Mouse (Mus musculus) midbrain, embryonic 12.5 days (tissue): ENCODE data around the gene Bst1. TPM values are rescaled to one million over a fixed set of nuclear protein-coding genes. Genes with fewer than 3 reads are reported as not detected.
A peak's percentile ranks its signal among the peaks of the same experiment; 100 is the strongest.

Experiments
- ATAC-seq: fragments of 200-750 bp; cut with Nextera tagmentation; 2 replicates; pipeline ENCODE4 v1.8.0; 2017; ENCODE audit warnings: low read depth, moderate TSS enrichment, moderate library complexity; ENCODE audit not compliant: low FRiP score
- H3K27ac ChIP-seq: fragments of 300-500 bp; sonication (generic); replicated peaks from 2 replicates; pipeline ENCODE4 v1.5.1; 2016; ENCODE audit warnings: mild to moderate bottlenecking
- H3K27me3 ChIP-seq: fragments of 300-500 bp; sonication (generic); 2 replicates; pipeline ENCODE4 v1.6.1; 2016; ENCODE audit warnings: mild to moderate bottlenecking
- H3K36me3 ChIP-seq: fragments of 300-500 bp; sonication (generic); 2 replicates; pipeline ENCODE4 v1.6.1; 2016
- H3K4me1 ChIP-seq: fragments of 300-500 bp; sonication (generic); 2 replicates; pipeline ENCODE4 v1.6.1; 2016
- H3K4me2 ChIP-seq: fragments of 300-500 bp; sonication (generic); replicated peaks from 2 replicates; pipeline ENCODE4 v1.6.1; 2016; ENCODE audit warnings: mild to moderate bottlenecking, moderate library complexity
- H3K4me3 ChIP-seq: fragments of 300-500 bp; sonication (generic); 2 replicates; pipeline ENCODE4 v1.5.1; 2016; ENCODE audit warnings: mild to moderate bottlenecking
- H3K9ac ChIP-seq: fragments of 300-500 bp; sonication (generic); replicated peaks from 2 replicates; pipeline ENCODE4 v1.6.1; 2016; ENCODE audit warnings: mild to moderate bottlenecking, moderate library complexity
- H3K9me3 ChIP-seq: fragments of 300-500 bp; sonication (generic); 2 replicates; pipeline ENCODE4 v1.6.1; 2016; ENCODE audit warnings: mild to moderate bottlenecking
- WGBS: fragments of 180-500 bp; shearing (Covaris S2); methylation state at CpG from one replicate; pipeline ENCODE4 v1.1.7; 2016; 5-methylcytosine and 5-hydroxymethylcytosine counted together
- polyA plus RNA-seq: library from polyadenylated mRNA; unstranded; fragments of >200 nt; fragmentation: Nextera tagmentation; extraction: Ambion mirVana; gene quantifications from 2 replicates; pipeline ENCODE4 v1.2.1, GENCODE M21; 2016

Gene Bst1
- polyA plus RNA-seq, 1 experiment from 2014 or later: 0.17 TPM

GRCm38 (mm10) chr5:43792354-43792753 lies 26.3 kb upstream of the Bst1 start:
- Histone ChIP-seq H3K27me3 (no peaks in the 10 kb centered on the region), H3K4me2 (no peak overlapping the region), H3K27ac (no peak overlapping the region), H3K4me3 (no peak overlapping the region), H3K36me3 (no peaks in the 10 kb centered on the region), H3K9ac (no peak overlapping the region), H3K4me1 (no peaks in the 10 kb centered on the region), H3K9me3 (no peaks in the 10 kb centered on the region)
- 89% methylated on average over 4 of the region's 5 CpGs for WGBS
- ATAC-seq: no peak

DNA sequence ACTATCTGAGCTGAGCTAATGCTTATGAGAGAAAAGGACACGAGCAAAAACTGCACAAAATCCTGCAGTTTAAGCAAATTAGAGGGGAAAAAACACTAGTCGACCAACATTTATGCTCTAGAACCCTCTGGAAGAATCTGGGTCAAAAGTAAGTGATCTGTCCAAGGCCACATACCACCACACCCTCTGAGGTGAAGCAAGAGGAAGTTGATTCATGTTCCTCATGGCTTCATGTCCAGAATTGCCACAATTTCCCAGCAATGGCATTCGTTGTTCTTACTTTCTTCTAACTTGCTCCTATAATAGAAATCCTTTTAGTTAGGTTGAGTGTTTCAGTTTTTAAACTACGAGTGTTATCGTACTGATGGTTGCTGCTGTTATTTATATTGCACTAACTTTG lies 19.2 kb upstream of the Bst1 start:
- 84% methylated on average over 5 of the region's 5 CpGs for WGBS
- ATAC-seq: no peak

DNA sequence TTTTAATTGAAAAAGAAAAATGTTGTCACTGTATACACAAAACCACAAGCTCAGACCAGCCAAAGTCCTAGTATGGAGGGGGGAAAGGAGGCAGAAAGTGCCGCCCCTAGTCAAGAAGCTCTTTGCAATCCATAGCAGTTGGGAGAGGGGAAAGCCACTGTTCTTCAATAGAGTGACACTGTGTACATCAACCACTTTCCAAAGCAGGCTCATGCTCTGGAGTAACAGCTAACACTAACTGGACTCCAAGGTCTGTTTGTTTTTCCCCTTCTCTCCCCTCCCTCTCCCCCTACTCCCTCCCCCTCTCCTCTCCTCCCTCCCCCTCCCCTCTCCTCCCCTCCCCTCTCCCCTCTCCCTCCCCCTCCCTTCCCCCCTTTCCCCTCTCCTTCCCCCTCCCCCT lies 18.0 kb upstream of the Bst1 start:
- ATAC-seq: no peak
- no peak overlapping the region for H3K4me2 ChIP-seq
- no peaks in the 10 kb centered on the region for H3K9me3 ChIP-seq
- no peaks in the 10 kb centered on the region for H3K36me3 ChIP-seq
- H3K27ac ChIP-seq: no peak overlapping the region
- H3K4me3 ChIP-seq: no peak overlapping the region
- no peaks in the 10 kb centered on the region for H3K27me3 ChIP-seq
- no peak overlapping the region for H3K9ac ChIP-seq
- H3K4me1 ChIP-seq: no peaks in the 10 kb centered on the region
- 50% methylated on average over 1 of the region's 1 CpGs for WGBS

More for the DNA sequence above, 19.2 kb upstream of the Bst1 start:
- Histone ChIP-seq H3K9me3 (no peaks in the 10 kb centered on the region), H3K9ac (no peak overlapping the region), H3K36me3 (no peaks in the 10 kb centered on the region), H3K4me3 (no peak overlapping the region), H3K4me1 (no peaks in the 10 kb centered on the region), H3K4me2 (no peak overlapping the region), H3K27me3 (no peaks in the 10 kb centered on the region), H3K27ac (no peak overlapping the region)

GRCm38 (mm10) chr5:43801253-43801652 lies 17.4 kb upstream of the Bst1 start:
- Histone ChIP-seq H3K9me3 (no peaks in the 10 kb centered on the region), H3K4me3 (no peak overlapping the region), H3K27me3 (no peaks in the 10 kb centered on the region), H3K9ac (no peak overlapping the region), H3K36me3 (no peaks in the 10 kb centered on the region), H3K27ac (no peak overlapping the region), H3K4me2 (no peak overlapping the region), H3K4me1 (no peaks in the 10 kb centered on the region)
- no peak for ATAC-seq

DNA sequence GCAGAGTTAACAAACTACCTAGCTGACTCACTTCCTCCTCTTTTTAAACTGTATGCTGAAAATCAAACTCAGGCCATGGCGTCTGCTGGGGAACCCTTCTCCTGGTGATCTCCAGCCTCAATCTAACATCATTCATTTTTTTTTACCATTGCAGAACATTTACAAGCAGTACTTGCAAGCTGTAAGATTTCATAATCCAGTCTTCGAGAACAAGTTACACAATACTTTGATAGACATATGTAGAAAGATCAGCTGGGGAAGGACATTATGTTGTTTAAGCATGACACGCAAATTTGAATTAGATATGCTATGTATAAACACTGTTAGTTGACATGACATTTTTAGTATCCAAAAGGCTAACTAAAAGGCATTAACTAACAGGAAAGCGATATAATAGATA lies 16.9 kb upstream of the Bst1 start:
- H3K27ac ChIP-seq: no peak overlapping the region
- 93% methylated on average over 4 of the region's 4 CpGs for WGBS
- no peaks in the 10 kb centered on the region for H3K4me1 ChIP-seq
- H3K36me3 ChIP-seq: no peaks in the 10 kb centered on the region
- H3K4me3 ChIP-seq: no peak overlapping the region
- H3K27me3 ChIP-seq: no peaks in the 10 kb centered on the region; the same call in 1 of the 2 replicates
- H3K4me2 ChIP-seq: no peak overlapping the region
- H3K9ac ChIP-seq: no peak overlapping the region
- H3K9me3 ChIP-seq: no peaks in the 10 kb centered on the region
- ATAC-seq: no peak

GRCm38 (mm10) chr5:43805401-43805800 lies 13.3 kb upstream of the Bst1 start:
- Histone ChIP-seq H3K27ac (no peak overlapping the region), H3K36me3 (no peaks in the 10 kb centered on the region), H3K4me2 (no peak overlapping the region), H3K4me3 (no peak overlapping the region), H3K4me1 (no peaks in the 10 kb centered on the region; the same call in 1 of the 2 replicates), H3K9me3 (no peaks in the 10 kb centered on the region), H3K27me3 (no peaks in the 10 kb centered on the region; the same call in 1 of the 2 replicates), H3K9ac (no peak overlapping the region)
- WGBS: 86% methylated on average over 2 of the region's 2 CpGs
- no peak for ATAC-seq

- Histone ChIP-seq H3K36me3 (no peaks in the 10 kb centered on the region), H3K4me1 (no peaks in the 10 kb centered on the region; the same call in 1 of the 2 replicates), H3K4me2 (no peak overlapping the region), H3K9me3 (no peaks in the 10 kb centered on the region), H3K27ac (no peak overlapping the region), H3K4me3 (no peak overlapping the region), H3K9ac (no peak overlapping the region), H3K27me3 (no peaks in the 10 kb centered on the region; the same call in 1 of the 2 replicates)
- ATAC-seq: no peak
- WGBS: 95% methylated on average over 7 of the region's 7 CpGs
Measured at GRCm38 (mm10) chr5:43806340-43806739, 12.3 kb upstream of the Bst1 start.

DNA sequence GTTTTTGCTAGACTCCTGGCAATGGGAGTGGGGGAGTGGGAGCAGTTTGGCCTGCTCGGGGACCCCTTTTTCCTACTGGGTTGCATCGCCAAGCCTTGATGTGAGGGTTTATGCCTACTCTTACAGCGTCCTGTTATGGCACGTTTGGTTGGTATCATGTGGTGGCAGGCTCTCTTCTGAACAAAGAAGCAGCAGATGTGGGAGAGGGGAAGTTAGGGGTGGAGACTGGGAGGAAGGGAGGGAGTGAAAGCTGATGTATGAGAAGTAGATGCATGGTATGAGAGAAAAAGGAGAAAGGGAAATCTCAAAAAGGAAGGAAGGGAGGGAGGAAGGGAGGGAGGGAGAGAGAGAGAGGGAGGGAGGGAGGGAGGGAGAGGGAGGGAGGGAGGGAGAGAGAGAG lies 11.8 kb upstream of the Bst1 start:
- no peaks in the 10 kb centered on the region for H3K36me3 ChIP-seq
- WGBS: 70% methylated on average over 4 of the region's 4 CpGs
- no peaks in the 10 kb centered on the region; the same call in 1 of the 2 replicates for H3K27me3 ChIP-seq
- ATAC-seq: no peak
- H3K4me1 ChIP-seq: no peaks in the 10 kb centered on the region; the same call in 1 of the 2 replicates
- H3K27ac ChIP-seq: no peak overlapping the region
- H3K9me3 ChIP-seq: no peaks in the 10 kb centered on the region
- no peak overlapping the region for H3K4me3 ChIP-seq
- H3K9ac ChIP-seq: no peak overlapping the region
- H3K4me2 ChIP-seq: no peak overlapping the region

DNA sequence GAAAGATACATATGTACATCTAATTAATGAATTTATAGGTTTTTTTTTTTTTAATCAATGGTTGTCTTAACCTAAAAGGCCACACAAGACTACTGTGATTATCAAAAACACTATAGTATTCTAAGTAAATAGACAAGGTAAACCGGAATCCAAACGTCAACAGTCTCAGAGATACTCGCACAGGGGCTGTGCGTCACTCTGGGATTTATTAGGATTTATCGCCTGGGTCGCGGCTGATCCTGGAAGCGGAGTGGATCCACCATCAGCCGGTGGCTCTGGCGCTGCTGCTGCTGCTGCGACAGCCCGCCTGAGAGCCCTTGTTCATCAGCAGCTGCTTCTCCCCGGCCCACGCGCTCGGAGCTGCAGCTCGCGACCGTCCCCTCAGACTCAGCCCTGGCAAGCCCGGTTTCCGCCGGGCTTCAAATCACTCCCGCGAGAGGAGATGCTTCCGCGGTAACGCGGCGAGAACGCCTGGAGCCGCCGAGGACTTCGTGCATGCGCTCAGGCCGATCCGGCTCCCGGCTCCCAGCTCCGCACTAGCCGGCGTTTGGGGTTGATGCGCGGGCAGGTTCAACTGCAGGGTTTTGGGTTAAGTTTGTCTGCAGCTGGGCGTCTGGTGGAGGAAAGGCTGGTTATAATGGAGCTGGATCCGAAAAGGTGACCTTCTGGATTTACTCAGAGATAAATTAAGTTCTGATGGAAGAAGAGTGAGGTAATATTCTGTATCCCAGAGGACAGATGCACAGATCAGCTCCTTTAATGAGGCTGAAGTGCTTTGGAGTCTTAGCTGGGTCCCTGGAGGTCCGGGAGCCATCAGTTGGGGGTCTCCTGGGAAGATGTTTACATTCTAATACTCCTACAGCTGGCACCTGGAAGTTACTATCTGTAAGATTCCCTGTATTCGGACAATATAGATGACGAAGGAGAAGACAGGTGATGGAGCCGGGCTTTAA lies 10.7 kb upstream of the Bst1 start:
- Histone ChIP-seq H3K27ac (peak overlapping the region; percentile 83), H3K36me3 (no peaks in the 10 kb centered on the region), H3K27me3 (no peaks in the 10 kb centered on the region; the same call in 1 of the 2 replicates), H3K9ac (peak overlapping the region; percentile 75), H3K4me3 (peak overlapping the region; percentile 48), H3K4me2 (peak overlapping the region; percentile 62), H3K4me1 (no peaks in the 10 kb centered on the region; the same call in 1 of the 2 replicates), H3K9me3 (no peaks in the 10 kb centered on the region)
- WGBS: 4% methylated on average over 48 of the region's 48 CpGs
- peak; percentile 97 for ATAC-seq

GRCm38 (mm10) chr5:43810427-43811062 lies 8.1 kb upstream of the Bst1 start:
- no peaks in the 10 kb centered on the region for H3K9me3 ChIP-seq
- no peak overlapping the region for H3K27ac ChIP-seq
- no peaks in the 10 kb centered on the region; the same call in 1 of the 2 replicates for H3K27me3 ChIP-seq
- no peaks in the 10 kb centered on the region; the same call in 1 of the 2 replicates for H3K4me1 ChIP-seq
- no peak overlapping the region for H3K4me3 ChIP-seq
- H3K4me2 ChIP-seq: no peak overlapping the region
- no peaks in the 10 kb centered on the region for H3K36me3 ChIP-seq
- WGBS: 76% methylated on average over 1 of the region's 1 CpGs
- no peak overlapping the region for H3K9ac ChIP-seq
- no peak for ATAC-seq

DNA sequence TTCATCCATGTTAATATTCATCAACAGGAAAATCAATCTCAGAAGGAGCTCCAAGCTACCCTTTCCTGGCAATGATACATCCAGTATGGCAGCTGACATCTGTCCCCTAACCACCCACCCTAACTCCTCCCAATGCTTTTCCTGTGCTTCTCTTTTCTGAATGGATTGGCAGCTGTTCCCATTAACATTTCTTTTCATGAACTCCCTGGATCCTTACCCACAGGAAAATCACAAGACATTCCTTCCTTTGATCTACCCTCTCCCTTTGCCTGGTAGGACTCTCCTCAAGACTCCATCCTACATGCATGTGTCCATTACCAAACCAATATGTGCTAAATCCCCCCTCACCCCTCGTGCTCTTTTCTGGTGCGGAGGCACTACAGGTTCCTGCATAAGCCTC lies 4.1 kb upstream of the Bst1 start:
- Histone ChIP-seq H3K36me3 (no peaks in the 10 kb centered on the region), H3K9ac (no peak overlapping the region), H3K4me1 (no peaks in the 10 kb centered on the region), H3K4me2 (no peak overlapping the region), H3K27ac (no peak overlapping the region), H3K4me3 (no peak overlapping the region), H3K27me3 (no peaks in the 10 kb centered on the region), H3K9me3 (no peaks in the 10 kb centered on the region)
- 78% methylated on average over 2 of the region's 2 CpGs for WGBS
- no peak for ATAC-seq

DNA sequence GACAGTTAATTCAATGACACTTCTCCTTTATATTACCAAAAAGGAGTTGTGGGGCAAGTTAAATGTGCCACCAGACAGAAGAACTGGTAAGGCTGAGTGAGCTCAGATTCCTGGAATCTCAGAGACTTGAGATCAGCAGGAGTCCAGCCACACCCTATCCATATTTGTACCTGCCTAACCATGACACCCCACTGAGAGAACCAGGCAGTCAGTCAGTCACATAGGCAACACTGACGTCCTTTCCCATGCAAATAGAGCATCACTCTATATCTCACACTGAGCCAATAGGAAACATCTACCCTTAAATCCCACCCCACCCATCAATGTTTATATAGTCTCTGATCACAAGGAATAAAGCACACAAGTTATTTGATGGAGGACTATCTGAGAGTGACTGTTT lies 2.9 kb upstream of the Bst1 start:
- no peak overlapping the region for H3K4me2 ChIP-seq
- no peak overlapping the region for H3K4me3 ChIP-seq
- H3K9ac ChIP-seq: no peak overlapping the region
- H3K27me3 ChIP-seq: no peaks in the 10 kb centered on the region
- no peaks in the 10 kb centered on the region for H3K4me1 ChIP-seq
- no peak for ATAC-seq
- no peaks in the 10 kb centered on the region for H3K36me3 ChIP-seq
- no peaks in the 10 kb centered on the region for H3K9me3 ChIP-seq
- H3K27ac ChIP-seq: no peak overlapping the region
- 64% methylated on average over 1 of the region's 1 CpGs for whole genome bisulfite sequencing
